Mouse (Mus musculus) lung, postnatal 4 days (tissue): Measurements from ENCODE around the gene Ctsf.
A peak's percentile ranks its signal among the peaks of the same experiment; 100 is the strongest.
"Not testable (repeated sequence)": the region's sequence is repeated elsewhere in the genome, so short reads cannot be mapped to it uniquely, and the experiment has no call there.

Experiments
- DNase-seq, 2 experiments: peaks; one replicate each; pipeline ENCODE4 v3.0.0; 2021

Ctsf gene

DNA sequence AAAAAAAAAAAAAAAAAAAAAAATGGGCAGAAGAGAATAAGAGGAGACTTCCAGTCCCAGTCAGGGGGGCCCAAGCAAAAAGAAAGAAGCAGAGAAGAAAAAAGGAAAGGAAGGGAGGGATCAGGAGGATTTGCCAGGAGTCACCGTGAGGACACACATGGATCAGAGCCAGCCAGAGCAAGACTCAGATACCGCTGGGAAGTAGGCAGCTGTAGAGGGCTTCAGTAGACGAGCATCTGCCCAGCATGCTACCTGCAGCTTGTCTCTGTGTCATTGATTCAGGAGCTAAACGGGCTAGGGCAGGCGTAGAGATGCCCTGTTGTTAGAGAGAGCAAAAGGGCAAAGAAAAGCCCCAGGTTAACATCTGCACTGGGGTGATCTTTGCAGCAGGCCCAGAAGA is 4.6 kb upstream of the Ctsf start:
- DNase-seq: no peak

- no peak for DNase-seq
Observed at GRCm38 (mm10) chr19:4855470-4855820, 515 bp downstream of the Ctsf start.

DNA sequence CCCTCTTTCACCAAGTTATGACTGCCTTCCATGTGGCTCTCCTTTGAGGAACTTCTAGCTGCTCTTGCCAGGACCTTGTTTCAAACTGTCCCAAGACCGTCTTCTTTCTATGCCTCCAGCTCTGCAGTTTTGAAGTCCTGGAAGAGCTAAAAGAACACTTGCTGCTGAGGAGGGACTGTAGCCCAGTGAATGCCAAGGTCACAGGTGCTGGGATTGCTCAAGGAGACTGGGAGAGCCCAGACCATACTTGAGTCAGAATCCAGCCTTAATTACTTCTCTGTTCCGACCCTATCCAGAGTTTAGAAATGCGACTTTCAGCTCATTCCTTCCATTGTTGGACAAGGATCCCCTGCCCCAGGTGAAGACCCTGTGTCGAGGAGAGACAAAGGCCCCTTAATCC is 1.0 kb downstream of the Ctsf start:
- no peak for DNase-seq

- DNase-seq: no peak
Observed at GRCm38 (mm10) chr19:4859081-4859480, 4.2 kb downstream of the Ctsf start.

DNA sequence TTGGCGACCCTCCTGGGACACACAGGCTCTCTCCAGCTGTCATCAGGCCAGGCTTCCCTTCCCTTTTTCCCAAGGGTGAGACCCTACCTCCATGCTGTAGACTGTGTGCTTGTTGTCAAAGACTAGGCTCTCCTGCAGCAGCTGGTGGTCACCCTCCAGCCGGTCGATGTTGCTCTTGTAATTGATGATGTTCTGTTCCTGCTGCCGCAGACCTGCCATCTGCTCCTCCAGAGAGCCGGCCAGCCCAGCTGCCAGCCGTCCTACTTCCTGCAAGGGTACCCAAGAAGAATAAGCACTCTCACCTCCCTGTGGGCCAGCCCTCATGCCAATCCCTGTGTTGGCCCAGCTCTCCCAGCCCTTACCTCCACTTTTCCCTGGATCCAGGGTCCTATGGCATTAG is 8.1 kb downstream of the Ctsf start:
- no peak for DNase-seq

DNA sequence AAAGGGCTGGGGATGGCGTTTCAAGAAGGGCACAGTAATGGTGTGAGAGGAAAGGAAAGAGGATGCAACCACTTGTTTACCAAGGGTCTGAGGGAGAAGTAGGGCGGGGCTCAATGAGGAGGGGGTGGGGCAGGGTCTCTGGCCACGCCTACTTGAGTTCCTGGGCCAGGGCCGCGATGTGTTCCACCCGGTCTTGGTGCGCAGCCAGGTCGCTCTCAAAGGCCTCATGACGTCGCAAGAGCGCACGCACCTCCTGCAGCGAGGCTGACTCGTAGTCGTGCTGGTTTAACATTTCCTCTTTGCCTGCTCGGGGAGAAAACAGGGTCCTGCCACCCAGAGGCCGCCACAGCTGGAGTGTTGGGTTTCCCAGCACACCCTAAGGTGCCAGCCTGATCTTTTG is 10.2 kb downstream of the Ctsf start:
- peak; percentile 29 to 71 for DNase-seq

- not testable (repeated sequence) for DNase-seq
Observed at GRCm38 (mm10) chr19:4874613-4875012, 19.7 kb downstream of the Ctsf start.

- no peak for DNase-seq
Observed at GRCm38 (mm10) chr19:4876241-4876640, 21.3 kb downstream of the Ctsf start.

GRCm38 (mm10) chr19:4876755-4877154 is 21.8 kb downstream of the Ctsf start:
- DNase-seq: no peak

DNA sequence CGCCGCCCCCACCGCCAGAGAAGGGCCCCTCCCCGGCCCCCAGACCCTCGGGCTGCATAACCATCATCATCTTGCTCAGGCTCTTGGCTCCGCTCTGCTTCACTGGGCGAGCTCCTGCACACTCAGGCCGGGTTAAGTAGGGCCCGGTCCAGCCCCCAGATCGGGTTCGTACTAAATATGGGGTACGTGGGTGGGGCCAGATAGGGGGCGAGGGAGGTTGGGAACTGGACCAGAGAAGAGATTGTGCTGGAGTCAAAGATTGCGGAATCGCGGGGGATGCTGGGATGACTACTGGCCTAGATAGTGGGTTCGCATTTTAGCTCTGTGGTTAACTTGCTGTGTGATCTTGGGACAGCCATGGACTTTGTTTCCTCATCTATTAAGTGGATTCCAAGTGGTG is 22.9 kb downstream of the Ctsf start, which contains the start of gene Actn3:
TSS of gene Actn3 (minus strand) at position 125 of the 400 bp plus-strand sequence.
- DNase-seq: peak; percentile 34 to 56

- peak; percentile 95 to 98 for DNase-seq
Observed at GRCm38 (mm10) chr19:4878405-4879323, 23.7 kb downstream of the Ctsf start, which contains the start of gene Zdhhc24. Gene Zdhhc24 (plus strand): TSS chr19:4878668.

DNA sequence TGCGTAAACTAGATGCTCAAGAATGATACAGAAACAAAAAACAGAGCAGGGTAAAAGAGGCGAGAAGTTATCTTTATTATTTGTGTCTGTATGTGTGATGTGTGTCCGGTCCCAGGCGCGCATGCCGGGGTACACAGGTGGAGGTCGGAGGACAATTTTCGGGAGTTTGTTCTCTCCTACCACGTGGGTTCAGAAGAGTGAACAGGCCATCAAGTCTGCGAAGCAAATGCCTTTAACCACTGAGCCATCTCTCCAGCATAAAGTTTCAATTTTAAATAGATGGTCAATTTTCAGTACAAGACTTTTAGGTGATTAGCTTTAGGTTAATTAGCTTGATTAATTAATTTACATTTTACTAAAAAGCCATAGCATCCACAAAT is 24.4 kb downstream of the Ctsf start:
- DNase-seq: no peak

- no peak for DNase-seq
Observed at GRCm38 (mm10) chr19:4883961-4884360, 29.0 kb downstream of the Ctsf start.

- DNase-seq: no peak
Observed at GRCm38 (mm10) chr19:4889791-4890190, 34.9 kb downstream of the Ctsf start.

DNA sequence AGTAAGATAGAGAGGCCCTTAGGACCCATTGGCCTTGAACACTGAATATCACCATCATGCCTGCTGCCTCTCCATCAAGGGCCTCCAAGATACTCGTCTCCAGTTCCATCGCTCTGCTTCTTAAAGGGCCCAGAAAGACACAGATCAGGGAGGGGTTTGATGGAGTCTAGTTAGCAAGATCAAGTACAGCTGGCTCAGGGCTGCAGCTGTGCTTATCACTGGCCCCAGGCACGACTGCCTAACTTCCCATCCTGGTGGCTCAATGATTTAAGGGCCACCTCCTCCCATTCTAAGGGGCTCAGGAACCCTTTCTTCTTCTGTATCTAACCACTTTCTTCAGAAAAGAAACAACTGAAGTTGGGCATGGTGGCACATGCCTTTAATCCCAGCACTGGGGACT is 36.9 kb downstream of the Ctsf start:
- DNase-seq: no peak

- no peak for DNase-seq
Observed at GRCm38 (mm10) chr19:4896780-4897520, 42.0 kb downstream of the Ctsf start.

GRCm38 (mm10) chr19:4898972-4899371 is 44.0 kb downstream of the Ctsf start:
- DNase-seq: no peak

DNA sequence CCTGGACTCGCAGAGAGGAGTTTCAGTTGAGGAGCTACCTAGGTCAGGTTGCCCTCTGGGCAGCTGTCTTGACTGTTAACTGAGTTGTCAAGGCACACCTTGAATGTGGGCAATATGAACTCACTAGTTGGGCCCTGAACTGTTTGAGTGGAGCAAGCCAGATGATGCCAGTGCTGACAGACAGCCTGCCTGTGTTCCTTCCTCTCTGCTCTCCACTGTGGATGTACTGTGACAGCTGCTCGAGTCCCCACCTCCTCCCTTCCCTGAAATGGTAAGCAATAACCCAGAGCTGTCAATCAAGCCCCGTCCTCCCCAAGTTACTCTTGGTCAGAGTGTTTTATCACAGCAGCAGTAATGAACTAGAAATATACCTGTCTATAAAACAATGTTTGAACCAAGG is 45.0 kb downstream of the Ctsf start:
- no peak for DNase-seq

DNA sequence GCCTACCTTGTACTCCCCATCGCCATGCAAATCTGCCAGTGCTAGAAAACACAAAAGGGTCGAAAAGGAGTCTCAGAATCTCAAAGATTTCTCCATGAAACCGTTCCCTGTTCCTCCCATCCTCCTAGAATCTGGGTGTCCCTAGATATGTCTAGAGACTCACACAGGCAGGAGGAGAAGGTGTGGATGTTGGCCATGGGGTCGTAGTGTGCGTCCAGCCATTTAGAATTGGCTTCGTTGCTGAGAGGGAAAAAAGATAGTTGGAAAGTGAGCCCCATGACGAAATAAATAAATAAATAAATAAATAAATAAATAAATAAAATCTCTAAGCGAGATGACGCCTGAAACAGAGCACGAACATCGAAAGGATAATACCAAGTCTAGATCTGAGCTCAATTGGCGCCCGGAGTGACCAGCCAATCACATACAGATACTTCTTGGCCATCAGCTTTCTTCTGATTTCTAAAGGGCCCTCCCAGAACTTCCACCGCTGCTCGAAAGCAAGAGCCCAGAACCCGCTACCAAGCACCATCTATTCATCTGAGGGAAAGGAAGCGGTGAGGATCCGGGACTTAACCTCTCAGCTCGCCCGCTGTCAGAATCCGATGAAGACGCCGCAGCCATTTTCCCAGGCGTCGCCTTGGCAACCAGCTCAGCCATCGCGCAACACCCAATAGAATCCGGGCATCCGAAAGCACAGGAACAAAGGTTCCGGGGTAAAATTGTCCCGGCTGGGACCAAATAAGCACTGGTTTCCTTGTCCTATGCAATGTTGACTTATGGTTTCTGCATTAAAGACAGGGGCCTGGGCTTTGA is 51.3 kb downstream of the Ctsf start, which contains the start of gene Bbs1:
TSS of gene Bbs1 (minus strand) at position 650 of the 816 bp plus-strand sequence.
- peak; percentile 83 to 87 for DNase-seq

DNA sequence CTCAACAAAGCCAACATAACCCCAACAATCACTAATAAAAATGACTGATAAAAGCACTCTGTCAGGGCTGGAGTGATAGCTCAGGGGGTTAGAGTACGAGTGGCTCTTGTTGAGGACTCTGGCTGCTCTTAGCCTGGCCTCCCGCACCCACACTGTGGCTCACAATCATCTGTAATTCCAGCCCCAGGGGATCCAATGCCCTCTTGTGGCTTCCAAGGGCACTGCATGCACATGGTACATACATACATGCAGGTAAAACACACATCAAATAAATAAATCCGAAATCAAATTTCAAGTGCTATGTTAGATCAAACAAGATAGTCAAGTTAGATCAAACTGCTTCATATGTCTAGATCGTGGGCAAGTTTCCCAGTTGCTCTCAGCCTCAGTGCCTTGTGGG is 53.2 kb downstream of the Ctsf start:
- peak in 1 of 2 experiments; percentile 25 for DNase-seq

DNA sequence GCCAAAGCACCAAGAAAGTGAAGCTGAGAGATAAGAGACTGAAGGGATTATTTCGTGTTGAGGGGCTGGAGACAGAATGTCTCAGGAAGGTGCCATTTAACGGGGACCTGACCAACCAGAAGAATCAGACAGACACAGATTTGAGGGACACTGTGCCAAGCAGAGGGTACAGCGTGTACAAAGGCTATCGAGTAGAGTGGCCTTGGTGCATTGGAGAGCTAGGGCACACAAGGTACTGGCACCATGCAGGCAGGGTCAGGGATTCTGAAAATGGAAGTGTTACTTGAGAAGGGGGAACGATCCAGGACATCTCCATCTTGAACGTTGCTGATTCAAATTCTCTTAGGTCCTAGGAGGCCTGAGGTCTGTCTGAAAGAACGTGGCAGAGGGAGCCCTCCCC is 54.4 kb downstream of the Ctsf start:
- no peak for DNase-seq
